Mouse (Mus musculus) ovary, adult 18-20 months (tissue): ENCODE measurements around the gene Tex44.

ENCODE experiments used
- DNase-seq: peaks from one replicate; pipeline ENCODE4 v3.0.0; 2022; ENCODE audit warnings: low spot score, mixed read lengths

The Tex44 gene

DNA sequence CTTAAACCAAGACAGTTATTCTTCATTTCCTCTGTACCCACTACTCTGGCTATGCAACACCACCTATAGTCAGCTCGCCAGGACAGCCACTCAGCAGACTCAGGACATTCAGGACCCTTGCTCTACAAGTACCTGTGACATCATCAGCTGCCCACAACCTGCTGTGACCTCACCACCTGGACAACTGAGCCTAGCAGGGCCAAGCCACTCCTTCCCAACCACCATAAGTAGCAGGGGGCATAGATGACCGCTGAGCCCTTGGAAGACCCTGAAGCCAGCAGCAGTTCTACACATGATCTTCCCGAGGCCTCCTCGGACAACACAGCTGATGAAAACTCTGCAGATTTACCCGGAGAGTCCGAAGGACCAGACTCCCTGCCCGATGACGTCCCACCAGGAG, at the start of gene Tex44, which contains the start of gene Nmur1:
Gene Tex44, plus strand, starts transcription at position 202 of the 400 bp plus-strand sequence.
Gene Nmur1, minus strand, starts transcription at position 101 of the 400 bp plus-strand sequence.
- DNase-seq: no peak

DNA sequence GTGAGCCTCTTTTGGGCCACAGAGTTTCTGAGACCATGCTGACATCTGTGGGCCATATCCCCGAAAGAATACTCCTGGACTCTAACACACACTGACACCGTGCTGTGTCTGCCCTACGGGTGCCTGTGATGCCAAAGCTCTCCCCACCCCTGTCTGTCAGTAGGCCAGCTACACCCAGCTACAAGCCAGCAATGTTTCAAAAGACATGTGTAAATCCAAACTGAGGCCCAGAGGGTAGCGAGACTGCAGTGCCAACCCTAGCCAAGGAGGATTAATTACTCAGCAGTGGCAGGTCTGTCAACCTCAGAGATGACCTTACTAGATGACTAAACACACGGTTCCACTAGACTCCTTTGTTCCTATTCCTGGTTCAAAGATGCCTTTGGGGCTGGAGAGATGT, 49.8 kb upstream of the Tex44 start:
- no peak for DNase-seq

DNA sequence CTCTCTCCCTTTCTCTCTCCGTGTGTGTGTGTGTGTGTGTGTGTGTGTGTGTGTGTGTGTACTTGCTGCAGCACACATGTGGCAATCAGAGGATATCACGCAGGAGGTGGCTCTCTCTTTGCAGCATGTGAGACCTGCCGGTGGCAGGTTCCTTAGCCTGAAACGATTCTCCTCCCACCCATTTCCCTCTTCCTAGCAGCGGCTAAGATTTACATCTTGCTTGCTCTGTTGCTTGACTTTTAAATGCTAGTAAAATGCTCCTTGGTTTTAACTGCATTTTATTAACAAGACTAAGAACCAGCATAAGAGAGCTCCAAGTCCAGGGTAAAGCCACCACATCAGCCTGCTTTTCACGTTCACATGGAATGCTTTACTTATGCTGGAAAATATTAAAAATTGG, 47.5 kb upstream of the Tex44 start:
- no peak for DNase-seq

DNA sequence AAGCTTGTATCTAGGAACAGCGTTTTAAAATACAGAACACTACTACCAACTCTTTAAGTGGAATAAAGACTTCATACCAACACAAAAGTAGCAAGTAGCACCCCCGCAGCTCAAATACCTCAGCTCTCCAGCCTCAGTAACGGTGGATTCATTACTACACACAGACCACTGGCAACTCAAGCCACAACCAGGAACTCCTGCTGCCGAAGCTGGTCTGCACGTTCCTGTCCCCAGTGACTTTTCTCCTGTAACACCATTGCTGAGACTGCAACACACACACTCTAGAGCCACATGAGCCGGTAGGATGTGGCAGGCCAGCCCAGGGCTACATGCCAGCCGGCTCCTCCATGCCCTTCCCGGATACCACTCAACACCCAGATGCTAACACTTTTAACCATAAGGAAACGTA, 47.0 kb upstream of the Tex44 start:
- no peak for DNase-seq

DNA sequence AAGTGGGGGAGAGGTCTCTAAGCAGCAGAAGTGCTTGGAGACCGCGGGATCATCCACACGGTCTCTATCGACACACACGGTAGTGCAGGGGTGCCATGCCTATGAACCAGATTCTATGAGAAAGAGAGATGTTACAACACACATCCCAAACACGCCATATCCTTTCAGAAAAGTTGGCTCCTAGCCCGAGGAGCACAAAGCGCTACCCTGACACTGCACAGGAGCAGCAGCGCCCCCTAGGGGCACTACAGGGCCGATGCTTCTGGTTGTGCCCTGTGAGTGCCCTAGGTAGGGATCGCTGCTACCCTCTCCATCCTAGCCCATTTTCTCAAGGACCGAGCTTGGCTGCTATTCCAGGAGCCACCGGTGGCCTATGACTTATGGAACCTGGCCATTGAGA, 45.1 kb upstream of the Tex44 start:
- DNase-seq: peak; percentile 23

DNA sequence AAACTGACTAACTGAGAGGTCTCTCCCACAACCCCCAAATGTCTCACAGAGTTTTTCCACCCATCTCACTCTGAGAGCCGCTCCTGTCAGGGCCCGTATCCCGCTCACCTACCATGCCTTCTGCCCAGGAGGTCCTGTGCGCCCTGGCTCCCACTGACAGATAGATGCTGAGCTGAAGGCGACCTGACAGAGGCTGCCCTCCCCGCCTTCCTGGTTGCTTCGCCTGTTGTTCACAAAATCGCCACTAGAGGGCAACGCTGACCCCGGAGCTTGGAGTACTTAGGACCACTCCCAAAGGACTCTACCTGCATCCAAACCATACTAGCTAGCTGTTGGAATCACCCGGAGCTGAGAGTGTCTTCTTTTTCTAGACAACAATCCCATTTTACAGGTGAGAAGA, 36.9 kb upstream of the Tex44 start:
- DNase-seq: peak; percentile 30

DNA sequence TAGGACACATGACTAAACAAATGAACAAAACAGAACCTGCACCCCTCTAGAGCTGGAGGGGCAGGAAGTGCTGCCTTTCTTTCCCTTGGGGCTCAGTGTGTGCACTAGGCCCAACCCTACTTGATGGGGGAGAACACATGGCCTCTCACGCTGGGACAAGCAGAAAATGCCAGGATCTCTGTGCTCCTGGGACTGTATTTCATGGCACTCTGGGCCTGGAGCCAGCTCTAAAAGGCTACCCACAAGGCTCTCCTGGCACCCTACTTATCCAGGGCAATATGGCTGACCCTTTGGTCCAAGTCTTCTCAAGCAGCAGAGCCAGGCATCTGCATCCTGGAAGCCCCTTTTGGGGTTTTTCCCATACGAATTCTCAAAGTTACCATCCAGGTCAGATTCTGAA, 34.7 kb upstream of the Tex44 start:
- DNase-seq: no peak

DNA sequence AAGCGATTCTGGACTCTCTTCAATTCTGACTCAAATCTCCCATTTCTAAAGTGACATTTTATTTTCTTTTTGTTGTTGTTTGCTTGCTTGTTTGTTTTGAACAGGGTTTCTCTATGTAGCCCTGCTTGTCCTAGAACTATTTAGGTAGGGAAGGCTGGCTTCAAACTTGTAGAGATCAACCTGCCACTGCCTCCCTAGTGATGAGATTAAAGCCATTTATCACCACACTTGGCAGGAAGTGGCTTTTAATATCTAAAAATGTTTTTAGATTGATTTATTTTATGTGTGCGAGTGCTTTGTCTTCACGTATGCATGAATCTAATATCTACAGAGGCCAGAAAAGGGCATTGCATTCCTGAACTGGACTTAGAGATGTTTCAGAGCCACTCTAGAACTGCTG, 32.9 kb upstream of the Tex44 start:
- no peak for DNase-seq

DNA sequence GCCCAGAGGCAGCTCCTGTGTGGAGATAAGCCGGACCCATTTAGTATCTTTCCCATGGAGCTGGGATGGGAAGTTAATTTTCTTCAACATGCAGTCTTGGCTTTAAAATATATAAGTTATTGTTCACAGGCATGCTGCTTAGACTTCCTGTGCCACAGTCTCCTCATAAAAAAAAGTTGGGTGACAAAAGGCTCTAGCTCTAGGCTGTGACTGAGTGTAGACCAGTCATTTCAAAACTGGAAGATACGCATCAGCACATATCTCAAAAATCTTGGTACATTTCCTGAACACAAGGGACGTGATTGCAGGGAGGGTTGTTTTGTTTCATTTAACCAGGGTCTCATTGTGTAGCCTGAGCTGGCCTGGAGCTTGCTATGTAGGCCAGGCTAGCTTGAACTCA, 31.9 kb upstream of the Tex44 start:
- no peak for DNase-seq

DNA sequence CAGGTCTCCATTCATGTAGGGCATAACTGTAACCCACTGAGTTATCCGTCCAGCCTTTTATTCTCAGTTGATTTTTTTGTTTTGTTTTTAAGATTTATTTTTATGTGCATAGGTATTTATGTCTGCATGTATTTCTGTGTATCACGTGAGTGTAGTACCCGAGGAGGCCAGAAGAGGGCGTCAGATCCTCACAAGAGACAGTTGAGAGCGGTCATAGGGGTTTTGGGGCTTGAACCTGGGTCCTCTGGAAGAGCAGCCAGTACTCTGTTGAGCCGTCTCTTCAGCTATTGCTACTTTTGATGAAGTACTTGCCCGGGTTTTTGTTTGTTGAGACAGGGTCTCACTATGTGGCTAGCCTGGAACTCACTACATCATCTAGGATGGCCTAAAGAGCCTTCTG, 30.2 kb upstream of the Tex44 start:
- DNase-seq: no peak

DNA sequence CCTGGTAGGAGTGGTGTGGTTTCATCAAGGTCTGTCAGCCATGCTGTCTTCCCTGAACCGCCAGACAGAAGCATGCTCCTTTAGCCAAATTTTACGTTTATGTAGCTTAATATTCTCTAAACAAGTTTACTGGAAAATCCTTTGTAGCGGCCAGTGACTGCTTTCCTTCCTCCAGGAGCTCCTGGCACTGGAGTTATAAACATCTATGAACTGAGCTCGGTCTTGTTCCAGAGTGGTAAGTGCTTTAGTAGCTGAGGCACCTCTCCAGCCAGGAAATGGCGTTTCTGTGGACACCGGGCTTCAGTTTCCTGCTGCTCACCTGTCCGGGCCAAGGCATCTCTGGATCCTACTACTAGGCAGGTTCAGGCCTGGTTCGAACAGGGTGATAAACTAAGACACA, 28.5 kb upstream of the Tex44 start:
- DNase-seq: no peak

DNA sequence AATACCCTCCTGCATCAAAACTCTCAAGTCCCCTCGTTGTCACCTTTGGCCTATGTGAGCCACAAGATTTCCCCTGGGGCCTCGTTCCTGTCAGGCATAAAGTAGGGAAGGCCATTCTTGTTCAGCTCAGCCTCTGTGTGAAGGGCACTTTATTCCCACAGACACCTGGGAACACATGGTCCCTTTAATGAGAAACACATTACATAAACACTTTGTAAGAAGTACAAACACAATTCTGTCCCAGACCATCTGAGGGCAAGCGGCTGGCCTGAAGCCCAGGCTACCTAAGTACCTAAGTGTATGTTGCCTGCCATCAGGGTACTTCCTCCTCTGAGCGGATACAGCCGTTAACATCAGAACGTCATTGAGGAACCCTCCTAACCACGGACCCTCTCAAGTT, 27.9 kb upstream of the Tex44 start:
- no peak for DNase-seq

DNA sequence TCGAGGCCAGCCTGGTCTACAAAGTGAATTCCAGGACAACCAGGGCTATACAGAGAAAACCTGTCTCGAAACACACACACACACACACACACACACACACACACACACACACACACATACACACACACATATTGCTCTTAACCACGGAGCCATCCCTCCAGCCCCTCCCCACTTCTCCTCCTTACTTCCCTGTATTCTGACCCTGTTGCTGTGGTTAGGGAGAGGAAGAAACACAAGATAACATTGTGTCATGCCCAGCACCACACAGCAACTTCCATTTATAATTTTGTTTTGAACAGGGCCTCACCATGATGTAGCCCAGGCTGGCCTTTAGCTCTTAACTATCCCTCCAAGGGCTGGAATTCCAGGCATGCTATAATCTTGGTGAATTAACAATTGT, 26.8 kb upstream of the Tex44 start:
- no peak for DNase-seq

DNA sequence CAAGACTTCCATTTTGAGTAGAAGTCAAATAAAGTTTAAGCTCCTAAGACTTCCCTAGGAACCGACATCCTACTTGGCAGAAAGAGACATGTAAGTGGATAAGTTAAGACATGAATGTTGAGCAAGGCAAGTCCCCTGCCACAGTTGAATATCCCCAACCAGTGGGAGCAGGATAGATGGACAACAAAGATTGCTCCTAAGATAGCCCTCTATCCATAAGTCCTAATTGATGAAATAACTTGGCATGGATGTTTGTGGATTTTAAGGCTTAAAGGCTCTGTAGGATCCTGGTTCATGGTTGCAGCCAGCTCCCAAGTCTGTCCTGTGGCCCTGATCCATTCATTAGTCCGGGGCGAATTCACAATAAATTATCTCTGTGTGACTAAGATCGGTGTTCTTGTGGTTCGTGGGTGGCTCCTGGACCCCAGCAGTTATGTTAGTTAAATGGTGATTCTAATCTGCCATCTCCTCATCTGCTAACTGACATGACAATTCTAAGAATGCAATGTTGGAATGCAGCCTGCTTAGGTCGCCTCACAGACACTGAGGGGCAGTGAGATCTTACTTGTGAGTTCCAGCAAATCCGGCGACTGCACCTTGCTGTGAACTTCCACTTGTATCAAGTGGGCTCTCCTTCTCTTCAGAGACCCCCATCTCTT, 25.9 kb upstream of the Tex44 start:
- DNase-seq: no peak

DNA sequence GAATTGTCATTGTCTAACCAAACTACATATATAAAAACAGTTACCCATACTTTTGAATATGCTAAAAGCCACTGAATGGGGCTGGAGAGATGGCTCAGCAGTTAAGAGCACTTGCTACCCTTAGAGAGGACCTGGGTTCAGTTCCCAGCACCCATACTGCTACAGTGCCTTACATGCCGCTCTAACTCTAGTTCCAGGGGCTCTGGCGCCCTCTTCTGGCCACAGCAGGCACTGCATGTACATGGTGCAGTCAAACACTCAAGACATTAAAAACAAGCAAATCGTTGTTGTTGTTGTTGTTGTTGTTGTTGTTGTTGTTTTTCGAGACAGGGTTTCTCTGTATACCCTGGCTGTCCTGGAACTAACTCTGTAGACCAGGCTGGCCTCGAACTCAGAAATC, 21.3 kb upstream of the Tex44 start:
- DNase-seq: no peak

DNA sequence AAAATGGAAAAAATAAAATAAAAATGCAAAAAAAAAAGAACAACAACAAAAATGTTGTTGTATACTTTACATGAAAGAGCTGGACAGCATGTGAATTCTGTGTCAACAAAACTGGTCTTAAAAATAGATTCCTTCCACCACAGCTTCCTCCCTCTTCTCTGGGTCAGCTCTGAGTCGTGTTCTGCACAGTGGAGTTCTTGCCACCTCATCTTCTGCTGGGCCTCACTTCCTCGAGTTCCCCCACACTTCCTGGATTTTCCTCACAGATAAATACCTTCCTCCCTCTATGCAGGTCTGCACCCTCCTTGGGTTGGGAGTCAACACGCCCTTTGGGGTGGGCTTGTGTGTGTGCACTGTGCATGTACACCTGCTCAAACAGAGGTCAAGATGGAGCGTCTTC, 19.8 kb upstream of the Tex44 start:
- no peak for DNase-seq

DNA sequence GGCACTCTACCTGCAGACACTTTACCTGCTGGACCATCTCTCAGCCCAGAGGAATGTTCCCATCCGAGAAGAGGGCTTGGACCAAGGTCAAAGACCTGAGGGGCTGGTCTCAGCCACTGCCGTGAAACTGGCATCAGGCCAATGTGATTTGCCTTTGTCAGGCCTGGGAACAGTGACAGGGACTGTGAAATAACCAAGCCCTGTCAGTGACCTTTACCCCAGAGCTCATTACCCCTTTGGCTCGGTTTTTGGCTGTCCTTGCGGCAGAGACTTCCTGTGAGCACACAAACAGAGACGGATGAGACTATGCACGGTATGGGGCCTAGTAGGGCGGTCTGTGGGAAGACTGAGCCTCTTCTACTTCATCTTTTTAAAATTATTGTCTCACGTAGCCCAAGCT, 19.2 kb upstream of the Tex44 start:
- no peak for DNase-seq

DNA sequence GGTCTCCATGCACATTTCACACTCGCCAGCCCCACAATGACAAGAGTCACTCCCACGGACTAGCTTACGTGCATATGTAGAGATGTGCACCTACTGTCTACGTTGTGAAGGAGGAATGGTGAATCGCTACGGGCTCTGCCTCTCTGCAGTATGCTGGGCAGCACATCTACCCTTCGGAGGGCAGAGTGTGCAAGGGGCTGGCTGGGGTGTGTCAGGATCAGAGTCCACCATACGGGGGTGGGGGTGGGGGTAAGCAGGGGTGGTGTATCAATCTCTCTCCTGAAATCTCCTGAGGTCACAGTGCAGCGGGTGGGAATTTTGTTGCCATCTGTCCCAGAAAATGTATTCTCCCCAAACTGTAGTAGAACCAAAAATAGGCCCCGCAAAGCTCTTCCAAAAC, 17.6 kb upstream of the Tex44 start:
- no peak for DNase-seq

DNA sequence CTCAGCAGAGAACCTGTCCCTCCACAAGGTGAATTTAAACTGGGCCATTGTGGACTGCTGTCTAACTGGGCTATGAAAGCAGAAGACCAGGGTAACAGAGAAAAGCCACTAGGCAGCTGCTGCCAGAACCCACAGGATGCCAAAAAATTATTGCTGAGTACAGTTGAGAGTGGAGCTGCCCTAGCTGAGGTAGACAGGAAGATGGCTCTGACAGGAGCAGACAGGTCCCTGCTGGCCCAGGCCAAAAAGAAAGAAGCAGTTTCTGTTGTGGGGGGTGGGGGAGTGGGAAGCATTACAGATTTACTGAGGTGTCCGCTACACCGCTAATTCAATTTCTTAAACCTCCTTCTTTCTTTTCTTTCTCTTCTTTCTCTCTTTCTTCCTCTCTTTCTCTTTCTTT, 16.7 kb upstream of the Tex44 start:
- DNase-seq: no peak

DNA sequence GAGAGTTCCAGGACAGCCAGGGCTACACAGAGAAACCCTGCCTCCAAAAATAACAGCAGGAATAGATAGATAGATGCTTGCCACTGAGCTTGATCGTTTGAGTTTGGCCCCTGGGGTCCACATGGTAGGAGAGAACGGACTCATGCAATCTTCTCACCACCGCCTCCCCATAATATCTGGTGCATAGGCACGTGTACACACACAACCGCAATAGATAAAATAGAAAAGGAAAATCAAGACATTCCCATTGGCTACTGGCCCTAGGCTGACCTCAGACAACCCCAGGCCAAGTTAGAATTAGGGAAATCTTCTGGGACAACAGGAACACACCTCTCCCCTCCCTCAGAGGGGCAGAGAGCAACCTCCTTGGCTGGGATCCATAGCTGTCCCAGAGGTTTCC, 11.4 kb upstream of the Tex44 start:
- no peak for DNase-seq

DNA sequence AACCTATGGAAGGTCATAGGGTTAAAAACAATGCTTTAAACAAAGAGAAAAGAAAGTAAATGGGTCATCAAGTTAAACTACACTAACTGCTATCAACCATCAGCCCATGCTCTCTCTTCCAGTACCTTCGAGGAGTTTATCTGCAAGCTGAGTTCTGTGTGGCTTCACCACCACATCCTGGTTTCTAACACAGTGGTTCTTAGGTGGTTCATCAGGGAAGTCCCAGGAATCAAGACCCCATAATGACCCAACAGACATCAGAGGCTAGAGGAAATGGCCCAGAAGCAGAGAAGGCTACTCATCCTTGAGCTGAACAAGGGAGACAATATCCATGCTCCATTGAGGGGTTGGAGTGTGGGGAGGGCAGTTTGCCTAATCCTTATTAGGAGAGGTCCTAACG, 11.0 kb upstream of the Tex44 start:
- no peak for DNase-seq

DNA sequence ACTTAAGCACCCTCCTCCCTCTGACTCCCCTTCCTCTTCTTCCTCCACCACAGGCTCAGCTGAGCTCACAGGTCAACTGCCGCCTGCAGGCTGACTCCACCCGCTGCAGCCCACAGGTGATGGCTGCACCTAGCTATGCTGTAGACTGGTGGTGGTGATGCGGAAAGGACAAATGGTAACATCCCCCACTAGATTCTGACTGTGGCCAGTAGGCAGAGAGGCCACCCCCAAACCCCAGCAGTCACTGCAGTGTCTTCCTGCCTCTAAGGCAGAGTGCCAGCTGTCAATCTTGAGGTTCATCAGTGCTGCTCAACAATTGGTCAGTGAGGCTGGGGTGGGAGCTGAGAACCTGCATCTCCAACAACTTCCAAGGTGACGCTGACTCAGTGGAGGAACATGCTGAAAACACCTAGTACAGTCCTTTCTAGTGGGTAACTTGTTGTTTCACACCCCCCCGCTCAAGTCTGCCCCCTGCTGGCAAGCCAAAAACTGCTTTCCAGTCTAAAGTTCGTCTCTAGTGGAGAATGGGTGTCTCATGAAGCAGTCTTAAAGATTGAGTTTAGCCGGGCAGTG, 10.4 kb upstream of the Tex44 start:
- no peak for DNase-seq

DNA sequence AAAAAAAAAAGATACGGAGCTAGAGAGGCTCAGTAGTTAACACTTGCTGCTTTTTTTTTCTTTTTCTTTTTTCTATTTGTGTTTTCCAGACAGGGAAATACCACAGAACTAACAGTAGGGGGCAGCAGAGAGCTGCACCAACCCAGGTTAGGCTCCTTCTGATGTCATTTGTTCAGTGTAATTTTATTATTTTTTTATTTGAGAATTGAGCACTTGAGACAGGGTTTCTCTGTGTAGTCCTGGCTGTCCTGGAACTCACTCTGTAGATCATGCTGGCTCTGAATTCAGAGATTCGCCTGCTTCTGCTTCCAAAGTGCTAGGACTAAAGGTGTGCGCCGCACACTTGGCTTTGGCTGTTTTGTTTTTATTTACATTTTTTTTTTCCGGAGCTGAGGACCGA, 9.8 kb upstream of the Tex44 start:
- no peak for DNase-seq

DNA sequence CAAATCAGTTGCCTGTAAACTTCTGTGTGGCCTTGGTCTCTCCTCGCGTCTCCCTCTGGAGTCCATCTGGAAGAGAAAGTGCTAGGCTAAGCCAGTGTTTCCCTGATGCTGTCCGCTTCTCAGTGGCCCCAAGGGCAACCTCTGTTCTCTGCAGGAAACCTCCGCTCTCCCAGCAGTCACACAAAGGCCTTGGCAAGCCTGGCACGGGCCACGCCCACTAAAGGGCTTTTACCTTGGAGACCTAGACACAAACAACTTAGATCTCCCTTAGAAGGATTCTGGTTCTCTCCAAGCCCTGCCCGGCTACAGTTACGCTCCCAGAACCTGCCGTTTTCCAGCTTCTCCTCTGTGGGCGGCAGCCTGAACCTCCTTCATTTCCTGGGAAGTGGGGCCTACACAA, 5.1 kb upstream of the Tex44 start:
- peak; percentile 86 for DNase-seq
